16 mouse cellular contexts compared by ENCODE assay signal in the genomic region with DNA sequence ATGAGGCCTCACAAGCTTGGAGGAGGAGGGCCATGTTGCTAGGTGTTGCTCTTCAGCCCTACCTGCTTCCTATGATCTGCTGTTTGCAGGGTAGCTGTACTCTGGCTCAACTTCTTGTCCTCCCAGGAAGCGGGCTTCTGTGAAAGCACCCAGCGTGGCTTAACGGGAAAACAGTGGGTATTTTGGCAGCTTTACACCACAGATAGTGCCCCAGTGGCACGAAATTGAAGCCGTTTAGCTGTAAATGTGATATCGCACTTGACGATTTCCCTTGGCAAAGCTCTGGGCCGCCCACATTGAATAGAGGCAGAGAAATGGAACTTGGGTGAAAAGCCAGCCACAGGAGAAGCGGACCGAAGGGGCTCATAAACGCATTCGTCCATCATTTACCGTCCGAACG.
DNase-seq lines count a peak whose midpoint lies in the region; ATAC-seq and TF ChIP-seq lines count a peak whose summit lies in the region.
"Had no signal": no experiment of that assay in that cellular context is flagged by ENCODE, and none has a peak within 500 bp of the region (broad histone marks: within the 10 kb centered on the region; RNA-seq: fewer than 3 reads in every experiment).

No protein-coding gene starts in this region.

- no peak for TF ChIP-seq EP300 in stomach, postnatal 0 days (optimal IDR thresholded peaks at IDR 0.05)

- WGBS in hindbrain, embryonic 14.5 days = 50% methylated on average over 15 of the region's 15 CpGs
- WGBS in hindbrain, embryonic 11.5 days = 68% methylated on average over 15 of the region's 15 CpGs
- WGBS in hindbrain, embryonic 16.5 days = 34% methylated on average over 15 of the region's 15 CpGs
- 73% methylated on average over 15 of the region's 15 CpGs for WGBS in stomach, postnatal 0 days

- peaks cover 5% of the 10 kb centered on the region; the same call in 1 of the 2 replicates for H3K4me1 ChIP-seq in hindbrain, embryonic 14.5 days (replicated peaks; ENCODE audit: control insufficient read depth, insufficient read depth, low read length)
- peaks cover 3% of the 10 kb centered on the region; the same call in 1 of the 2 replicates for H3K4me1 ChIP-seq in hindbrain, embryonic 11.5 days (replicated peaks; ENCODE audit: control insufficient read depth, insufficient read depth, low read length)
- no peaks in the 10 kb centered on the region; the same call in 1 of the 2 replicates for H3K4me1 ChIP-seq in hindbrain, embryonic 16.5 days (ENCODE audit: control insufficient read depth, insufficient read depth, low read depth, low read length)
- H3K4me1 ChIP-seq in stomach, postnatal 0 days (replicated peaks; ENCODE audit: control insufficient read depth, insufficient read depth) = no peaks in the 10 kb centered on the region
- H3K4me1 ChIP-seq: heart, embryonic 13.5 days had no signal

- H3K27ac ChIP-seq in hindbrain, embryonic 14.5 days = no peak overlapping the region
- no peak overlapping the region for H3K27ac ChIP-seq in hindbrain, embryonic 11.5 days (ENCODE audit: low read depth, low read length)
- H3K27ac ChIP-seq in hindbrain, embryonic 16.5 days (ENCODE audit: low read depth, low read length) = no peak overlapping the region
- H3K27ac ChIP-seq in stomach, postnatal 0 days (replicated peaks) = no peak overlapping the region
- H3K27ac ChIP-seq: heart, embryonic 13.5 days; limb, embryonic 12.5 days had no signal

- no peaks in the 10 kb centered on the region for H3K9me3 ChIP-seq in hindbrain, embryonic 14.5 days (ENCODE audit: control insufficient read depth, low read length)
- no peaks in the 10 kb centered on the region for H3K9me3 ChIP-seq in hindbrain, embryonic 11.5 days (ENCODE audit: control insufficient read depth, low read length)
- no peaks in the 10 kb centered on the region for H3K9me3 ChIP-seq in hindbrain, embryonic 16.5 days (ENCODE audit: control insufficient read depth, low read length)
- no peaks in the 10 kb centered on the region for H3K9me3 ChIP-seq in stomach, postnatal 0 days (ENCODE audit: control insufficient read depth, low read length)
- H3K9me3 ChIP-seq: G1E; heart, embryonic 13.5 days; limb, embryonic 12.5 days had no signal

- no peaks in the 10 kb centered on the region for H3K36me3 ChIP-seq in hindbrain, embryonic 14.5 days (replicated peaks; ENCODE audit: control insufficient read depth, insufficient read depth)
- no peaks in the 10 kb centered on the region for H3K36me3 ChIP-seq in hindbrain, embryonic 11.5 days (ENCODE audit: control insufficient read depth, insufficient read depth, low read length)
- no peaks in the 10 kb centered on the region for H3K36me3 ChIP-seq in hindbrain, embryonic 16.5 days (ENCODE audit: control insufficient read depth, insufficient read depth, low read length)
- no peaks in the 10 kb centered on the region for H3K36me3 ChIP-seq in stomach, postnatal 0 days (ENCODE audit: control insufficient read depth, insufficient read depth, low read length)
- H3K36me3 ChIP-seq: G1E; heart, embryonic 13.5 days; limb, embryonic 12.5 days had no signal

- H3K9ac ChIP-seq in hindbrain, embryonic 14.5 days = 0 out of 2 replicates have a peak overlapping the region, but pooled peaks have one; percentile 10
- no peak overlapping the region for H3K9ac ChIP-seq in hindbrain, embryonic 11.5 days (ENCODE audit: low read depth, low read length)
- H3K9ac ChIP-seq in hindbrain, embryonic 16.5 days (ENCODE audit: low read depth, low read length) = no peak overlapping the region
- H3K9ac ChIP-seq in stomach, postnatal 0 days (ENCODE audit: low read length) = no peak overlapping the region
- H3K9ac ChIP-seq: heart, embryonic 13.5 days; limb, embryonic 12.5 days had no signal

- ATAC-seq in hindbrain, embryonic 14.5 days (ENCODE audit: low FRiP score) = no peak
- ATAC-seq in hindbrain, embryonic 11.5 days (ENCODE audit: low FRiP score) = no peak
- ATAC-seq in hindbrain, embryonic 16.5 days = no peak
- no peak for ATAC-seq in stomach, postnatal 0 days (ENCODE audit: low FRiP score, low TSS enrichment)
- ATAC-seq: CD4-positive, CD25-positive, alpha-beta regulatory T cell, adult 4 months; intestine, embryonic 16.5 days had no signal

- peak overlapping the region; percentile 27 for H3K4me2 ChIP-seq in hindbrain, embryonic 14.5 days (replicated peaks)
- no peak overlapping the region for H3K4me2 ChIP-seq in hindbrain, embryonic 11.5 days (replicated peaks; ENCODE audit: low read depth, low read length)
- peak overlapping the region; percentile 26 for H3K4me2 ChIP-seq in hindbrain, embryonic 16.5 days (ENCODE audit: low read length)
- H3K4me2 ChIP-seq in stomach, postnatal 0 days (replicated peaks; ENCODE audit: low read depth) = no peak overlapping the region
- H3K4me2 ChIP-seq: heart, embryonic 13.5 days; limb, embryonic 12.5 days had no signal

- H3K4me3 ChIP-seq in hindbrain, embryonic 14.5 days (replicated peaks; ENCODE audit: low read length) = no peak overlapping the region
- no peak overlapping the region for H3K4me3 ChIP-seq in hindbrain, embryonic 11.5 days (ENCODE audit: low read depth, low read length)
- H3K4me3 ChIP-seq in hindbrain, embryonic 16.5 days (ENCODE audit: low read length) = no peak overlapping the region
- H3K4me3 ChIP-seq in stomach, postnatal 0 days (ENCODE audit: low read depth, low read length) = no peak overlapping the region
- H3K4me3 ChIP-seq: heart, embryonic 13.5 days; limb, embryonic 12.5 days; myocyte had no signal

- DNase-seq in cerebellum, postnatal 10 days = peak; percentile 26 to 46
- no peak for DNase-seq in cerebellum, postnatal 36 days
- no peak for DNase-seq in hindbrain, embryonic 14.5 days (ENCODE audit: low spot score)
- no peak for DNase-seq in hindbrain, embryonic 11.5 days (ENCODE audit: low spot score)
- peak; percentile 21 to 25 for DNase-seq in layer of hippocampus, postnatal 10 days (ENCODE audit: low spot score in 2 of 2)
- no peak for DNase-seq in layer of hippocampus, postnatal 14 days (ENCODE audit: low spot score in 2 of 2)
- DNase-seq in stomach, postnatal 0 days (ENCODE audit: low spot score) = no peak
- DNase-seq: adrenal gland, adult 2 months; thymus, adult 18-20 months had no signal

- H3K27me3 ChIP-seq in hindbrain, embryonic 14.5 days (ENCODE audit: control insufficient read depth, insufficient read depth, low read length) = no peaks in the 10 kb centered on the region
- H3K27me3 ChIP-seq in hindbrain, embryonic 11.5 days (ENCODE audit: control insufficient read depth, insufficient read depth, low read length) = no peaks in the 10 kb centered on the region
- no peaks in the 10 kb centered on the region for H3K27me3 ChIP-seq in hindbrain, embryonic 16.5 days (replicated peaks; ENCODE audit: control insufficient read depth, insufficient read depth, low read length)
- H3K27me3 ChIP-seq in stomach, postnatal 0 days (ENCODE audit: control insufficient read depth, insufficient read depth, low read length) = no peaks in the 10 kb centered on the region

- no peak for TF ChIP-seq CTCF in stomach, postnatal 0 days (IDR thresholded peaks at IDR 0.05; ENCODE audit: low read depth)

Comparison
In these comparisons a context has a peak if more than half of its experiments do, and no peak if none do; other contexts are left out.
1. DNase-seq: peak in cerebellum, postnatal 10 days (2 of 2) and layer of hippocampus, postnatal 10 days (2 of 2); none in cerebellum, postnatal 36 days (0 of 2), hindbrain, embryonic 14.5 days (single experiment), hindbrain, embryonic 11.5 days (single experiment), layer of hippocampus, postnatal 14 days (0 of 2) and stomach, postnatal 0 days (single experiment).
2. H3K4me2 ChIP-seq: peak in hindbrain, embryonic 14.5 days (single experiment) and hindbrain, embryonic 16.5 days (single experiment); none in hindbrain, embryonic 11.5 days (single experiment) and stomach, postnatal 0 days (single experiment).